Mouse (Mus musculus) retina, embryonic 14.5 days (tissue): Measurements from ENCODE around the gene Ubash3b.

ENCODE experiments used
- DNase-seq: peaks from one replicate; pipeline ENCODE4 v3.0.0-alpha.2; 2015; ENCODE audit warnings: low spot score

The Ubash3b gene

GRCm38 (mm10) chr9:40997116-40997779 lies 164.2 kb downstream of the Ubash3b start:
- DNase-seq = no peak

GRCm38 (mm10) chr9:40994075-40994474 lies 167.4 kb downstream of the Ubash3b start:
- DNase-seq = no peak

- DNase-seq = no peak
Measured at GRCm38 (mm10) chr9:40991511-40991910, 170.0 kb downstream of the Ubash3b start.

- DNase-seq = peak; percentile 82
Measured at GRCm38 (mm10) chr9:40989940-40990588, 171.4 kb downstream of the Ubash3b start.

- no peak for DNase-seq
Measured at GRCm38 (mm10) chr9:40984313-40984712, 177.2 kb downstream of the Ubash3b start.

GRCm38 (mm10) chr9:40983758-40984157 lies 177.7 kb downstream of the Ubash3b start:
- DNase-seq = no peak

- peak; percentile 69 for DNase-seq
Measured at GRCm38 (mm10) chr9:40982480-40982879, 179.0 kb downstream of the Ubash3b start.

GRCm38 (mm10) chr9:40974042-40974801 lies 187.3 kb downstream of the Ubash3b start:
- DNase-seq = no peak

GRCm38 (mm10) chr9:40964418-40964714 lies 197.1 kb downstream of the Ubash3b start:
- no peak for DNase-seq

GRCm38 (mm10) chr9:40963586-40964417 lies 197.7 kb downstream of the Ubash3b start, which contains the start of gene Jhy:
Gene Jhy, minus strand, starts transcription at chr9:40964118.
- DNase-seq = peak; percentile 49

GRCm38 (mm10) chr9:40961401-40961800 lies 200.1 kb downstream of the Ubash3b start:
- DNase-seq = no peak
